Mouse (Mus musculus) lung, embryonic 15.5 days (tissue): Measurements from ENCODE around the gene Coro2a. TPM values are rescaled to one million over a fixed set of nuclear protein-coding genes. Genes with fewer than 3 reads are reported as not detected.
"Not testable (repeated sequence)": the region's sequence is repeated elsewhere in the genome, so short reads cannot be mapped to it uniquely, and the experiment has no call there.

Source experiments
- ATAC-seq: fragments of 200-750 bp; cut with Nextera tagmentation; 2 replicates; pipeline ENCODE4 v1.8.0; 2017; ENCODE audit warnings: moderate number of reproducible peaks, borderline replicate concordance; ENCODE audit not compliant: low FRiP score, low TSS enrichment; ENCODE audit errors: extremely low read depth
- H3K27ac ChIP-seq: fragments of 300-500 bp; sonication (generic); 2 replicates; pipeline ENCODE4 v1.5.1; 2015; ENCODE audit warnings: moderate library complexity, mild to moderate bottlenecking, inconsistent platforms
- H3K27me3 ChIP-seq: fragments of 300-500 bp; sonication (generic); 2 replicates; pipeline ENCODE4 v1.6.1; 2015; ENCODE audit warnings: inconsistent platforms
- H3K36me3 ChIP-seq: fragments of 300-500 bp; sonication (generic); 2 replicates; pipeline ENCODE4 v1.6.1; 2015; ENCODE audit warnings: inconsistent platforms
- H3K4me1 ChIP-seq: fragments of 300-500 bp; sonication (generic); 2 replicates; pipeline ENCODE4 v1.6.1; 2015; ENCODE audit warnings: inconsistent platforms
- H3K4me2 ChIP-seq: fragments of 300-500 bp; sonication (generic); 2 replicates; pipeline ENCODE4 v1.6.1; 2015; ENCODE audit warnings: inconsistent platforms, mild to moderate bottlenecking, moderate library complexity
- H3K4me3 ChIP-seq: fragments of 300-500 bp; sonication (generic); 2 replicates; pipeline ENCODE4 v1.5.1; 2015; ENCODE audit warnings: mild to moderate bottlenecking, inconsistent platforms
- H3K9ac ChIP-seq: fragments of 300-500 bp; sonication (generic); 2 replicates; pipeline ENCODE4 v1.6.1; 2015; ENCODE audit warnings: inconsistent platforms
- H3K9me3 ChIP-seq: fragments of 300-500 bp; sonication (generic); 2 replicates; pipeline ENCODE4 v1.6.1; 2016; ENCODE audit warnings: inconsistent platforms
- WGBS: fragments of 180-500 bp; shearing (Covaris S2); methylation state at CpG from one replicate; pipeline ENCODE4 v1.1.7; 2015; 5-methylcytosine and 5-hydroxymethylcytosine counted together
- polyA plus RNA-seq: library from polyadenylated mRNA; unstranded; fragments of >200 nt; fragmentation: Nextera tagmentation; extraction: Ambion mirVana; gene quantifications from 2 replicates; pipeline ENCODE4 v1.2.1, GENCODE M21; 2015

Gene Coro2a
- polyA plus RNA-seq, 1 experiment from 2014 or later: 5.3 TPM

- Histone ChIP-seq H3K27me3 (no peaks in the 10 kb centered on the region), H3K27ac (no peak overlapping the region), H3K4me2 (no peak overlapping the region), H3K4me1 (no peaks in the 10 kb centered on the region), H3K36me3 (no peaks in the 10 kb centered on the region), H3K9me3 (no peaks in the 10 kb centered on the region), H3K4me3 (no peak overlapping the region), H3K9ac (no peak overlapping the region)
- ATAC-seq: no peak
- 0% methylated on average over 4 of the region's 4 CpGs for WGBS
These were observed 9.2 kb upstream of the Coro2a start for GRCm38 (mm10) chr4:46611181-46611580.

DNA sequence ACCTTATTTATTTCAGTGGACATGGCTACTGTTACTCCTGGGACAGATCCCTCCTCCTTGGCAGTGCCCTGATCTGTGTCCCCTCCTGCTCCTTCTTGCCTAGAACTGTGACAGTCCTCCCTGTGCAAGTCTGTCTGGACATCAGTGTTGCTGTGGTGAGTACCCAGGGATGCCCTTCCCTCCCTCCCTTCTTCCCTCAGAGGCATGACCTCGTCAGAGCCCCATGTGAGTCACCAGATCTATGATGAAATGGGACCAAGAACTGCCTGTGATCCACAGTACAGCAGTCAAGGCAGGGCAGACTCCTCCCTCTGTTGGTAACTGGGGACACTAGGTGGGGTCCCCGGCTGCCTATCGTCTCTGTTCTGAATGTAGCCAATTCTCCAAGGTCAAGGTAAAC lies 5.6 kb upstream of the Coro2a start:
- no peaks in the 10 kb centered on the region for H3K9me3 ChIP-seq
- ATAC-seq: no peak
- no peak overlapping the region for H3K4me3 ChIP-seq
- no peak overlapping the region for H3K27ac ChIP-seq
- H3K9ac ChIP-seq: no peak overlapping the region
- peaks cover 14% of the 10 kb centered on the region for H3K27me3 ChIP-seq
- 75% methylated on average over 3 of the region's 3 CpGs for WGBS
- no peak overlapping the region for H3K4me2 ChIP-seq
- no peaks in the 10 kb centered on the region for H3K4me1 ChIP-seq
- H3K36me3 ChIP-seq: no peaks in the 10 kb centered on the region

DNA sequence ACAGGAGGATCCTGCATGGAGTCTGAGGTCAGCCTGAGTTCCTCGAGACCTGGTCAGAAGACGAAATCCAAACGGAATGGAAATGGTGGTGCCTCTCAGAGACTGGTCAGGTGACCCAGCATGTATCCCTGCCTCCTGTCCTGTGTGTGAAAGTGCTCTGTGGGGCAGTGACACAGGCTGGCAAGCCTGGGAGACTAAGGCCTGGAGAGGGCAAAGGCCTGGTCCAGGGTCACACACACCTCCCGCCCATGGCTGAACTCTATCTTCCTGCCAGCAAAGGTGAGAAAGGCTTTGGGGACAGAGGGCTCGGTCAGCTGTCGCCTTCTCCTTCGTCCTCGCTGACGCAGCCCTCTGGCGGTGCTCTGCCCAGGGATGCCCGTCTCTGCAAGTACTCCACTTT lies 3.4 kb upstream of the Coro2a start:
- Histone ChIP-seq H3K4me3 (no peak overlapping the region), H3K9me3 (no peaks in the 10 kb centered on the region), H3K4me2 (no peak overlapping the region), H3K27ac (no peak overlapping the region), H3K27me3 (peaks cover 36% of the 10 kb centered on the region), H3K9ac (no peak overlapping the region), H3K4me1 (peaks cover 8% of the 10 kb centered on the region), H3K36me3 (no peaks in the 10 kb centered on the region)
- 56% methylated on average over 11 of the region's 11 CpGs for WGBS
- no peak for ATAC-seq

GRCm38 (mm10) chr4:46602704-46603103 lies 702 bp upstream of the Coro2a start:
- no peak for ATAC-seq
- Histone ChIP-seq H3K9me3 (no peaks in the 10 kb centered on the region), H3K36me3 (no peaks in the 10 kb centered on the region), H3K27ac (no peak overlapping the region), H3K4me3 (no peak overlapping the region), H3K4me1 (peaks cover 13% of the 10 kb centered on the region), H3K4me2 (no peak overlapping the region), H3K9ac (no peak overlapping the region), H3K27me3 (peaks cover 55% of the 10 kb centered on the region)
- WGBS: 46% methylated on average over 7 of the region's 7 CpGs

GRCm38 (mm10) chr4:46601258-46601843 lies 651 bp downstream of the Coro2a start:
- peak overlapping the region; percentile 59 for H3K9ac ChIP-seq
- H3K27ac ChIP-seq: no peak overlapping the region
- H3K27me3 ChIP-seq: peaks cover 60% of the 10 kb centered on the region
- no peaks in the 10 kb centered on the region for H3K9me3 ChIP-seq
- peak overlapping the region; percentile 98 for H3K4me2 ChIP-seq
- peak overlapping the region; percentile 55 for H3K4me3 ChIP-seq
- H3K36me3 ChIP-seq: no peaks in the 10 kb centered on the region
- peaks cover 13% of the 10 kb centered on the region for H3K4me1 ChIP-seq
- ATAC-seq: peak; percentile 15; the same call in 1 of the 2 replicates
- WGBS: under 1% methylated on average over 46 of the region's 52 CpGs

- Histone ChIP-seq H3K27me3 (peaks cover 62% of the 10 kb centered on the region), H3K9me3 (no peaks in the 10 kb centered on the region), H3K4me1 (peaks cover 13% of the 10 kb centered on the region), H3K4me2 (peak overlapping the region; percentile 98), H3K9ac (peak overlapping the region; percentile 59), H3K27ac (no peak overlapping the region), H3K36me3 (no peaks in the 10 kb centered on the region), H3K4me3 (peak overlapping the region; percentile 55)
- 36% methylated on average over 20 of the region's 20 CpGs for WGBS
- 0 out of 2 replicates have a peak, but pooled peaks have one; percentile 5 for ATAC-seq
These were observed 1.3 kb downstream of the Coro2a start for GRCm38 (mm10) chr4:46600473-46601257.

GRCm38 (mm10) chr4:46599609-46600008 lies 2.4 kb downstream of the Coro2a start:
- H3K9me3 ChIP-seq, H3K9ac ChIP-seq, H3K4me2 ChIP-seq, H3K27ac ChIP-seq, ATAC-seq, H3K36me3 ChIP-seq, H3K4me3 ChIP-seq: not testable (repeated sequence)
- peaks cover 62% of the 10 kb centered on the region for H3K27me3 ChIP-seq
- WGBS: 72% methylated on average over 12 of the region's 12 CpGs
- H3K4me1 ChIP-seq: peaks cover 13% of the 10 kb centered on the region

DNA sequence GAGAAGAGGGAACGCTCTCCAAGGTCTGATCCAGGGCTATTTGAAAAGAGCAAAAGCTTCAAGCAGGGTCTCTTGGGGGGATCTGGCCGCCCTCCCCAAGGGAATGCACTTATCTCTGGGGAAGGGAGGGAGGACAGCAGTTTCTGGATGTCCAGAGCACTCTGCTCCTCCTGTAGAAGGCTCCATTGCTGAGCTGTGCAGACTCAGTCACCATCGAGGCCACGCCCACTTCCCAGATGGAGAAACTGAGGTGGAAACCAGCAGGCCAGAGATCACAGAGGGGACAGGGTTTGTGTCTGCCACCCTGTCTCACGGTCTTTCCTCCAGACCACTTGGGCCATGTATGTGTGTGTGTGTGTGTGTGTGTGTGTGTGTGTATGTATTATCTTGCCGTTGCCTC lies 3.0 kb downstream of the Coro2a start:
- Histone ChIP-seq H3K36me3 (no peaks in the 10 kb centered on the region), H3K27me3 (peaks cover 60% of the 10 kb centered on the region), H3K9ac (no peak overlapping the region), H3K4me3 (no peak overlapping the region), H3K4me1 (peaks cover 13% of the 10 kb centered on the region), H3K4me2 (no peak overlapping the region), H3K27ac (no peak overlapping the region), H3K9me3 (no peaks in the 10 kb centered on the region)
- WGBS: 65% methylated on average over 6 of the region's 6 CpGs
- no peak for ATAC-seq

GRCm38 (mm10) chr4:46598111-46598510 lies 3.9 kb downstream of the Coro2a start:
- Histone ChIP-seq H3K4me2 (peak overlapping the region; percentile 19; the same call in 1 of the 2 replicates), H3K9ac (no peak overlapping the region), H3K4me3 (no peak overlapping the region), H3K9me3 (no peaks in the 10 kb centered on the region), H3K4me1 (peaks cover 13% of the 10 kb centered on the region), H3K36me3 (no peaks in the 10 kb centered on the region), H3K27ac (peak overlapping the region; percentile 19; the same call in 1 of the 2 replicates), H3K27me3 (peaks cover 51% of the 10 kb centered on the region)
- 32% methylated on average over 10 of the region's 10 CpGs for WGBS
- no peak for ATAC-seq

DNA sequence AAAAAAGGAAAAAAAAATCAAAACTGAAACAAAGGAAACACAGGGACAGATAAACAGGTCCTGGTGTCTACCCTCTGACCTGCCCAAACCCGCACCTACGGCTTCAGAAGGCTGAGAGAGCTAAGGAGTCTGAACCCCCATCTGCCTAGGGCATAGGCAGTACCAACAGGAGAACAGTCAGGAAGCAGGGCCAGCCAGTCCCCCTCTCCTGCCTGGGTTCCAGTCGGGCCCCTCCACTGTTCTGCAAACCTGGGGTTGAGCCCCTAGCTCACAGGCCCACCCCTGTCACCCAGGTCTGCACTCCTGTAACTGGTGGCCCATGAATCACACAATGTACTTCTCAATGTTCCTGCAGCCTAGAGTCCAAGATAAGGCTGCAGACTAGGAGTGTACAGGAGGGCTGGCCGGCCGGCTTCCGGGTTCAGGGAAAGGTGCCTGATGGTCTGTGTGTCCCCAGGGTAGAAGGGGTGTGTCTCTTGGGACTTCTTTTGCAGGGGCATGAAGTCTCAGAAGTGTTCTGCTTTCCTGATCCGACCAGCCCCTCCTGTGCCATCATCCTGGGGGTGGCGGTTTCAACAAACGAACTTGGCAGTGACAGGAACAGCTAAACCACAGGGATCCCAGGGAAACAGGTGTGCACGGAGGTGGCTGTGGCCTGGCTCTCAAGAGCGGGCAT lies 4.6 kb downstream of the Coro2a start:
- H3K27me3 ChIP-seq: peaks cover 45% of the 10 kb centered on the region
- H3K9ac ChIP-seq: no peak overlapping the region
- no peak for ATAC-seq
- peak overlapping the region; percentile 19 for H3K4me2 ChIP-seq
- H3K4me3 ChIP-seq: no peak overlapping the region
- peaks cover 13% of the 10 kb centered on the region for H3K4me1 ChIP-seq
- H3K27ac ChIP-seq: peak overlapping the region; percentile 19; the same call in 1 of the 2 replicates
- H3K36me3 ChIP-seq: no peaks in the 10 kb centered on the region
- H3K9me3 ChIP-seq: no peaks in the 10 kb centered on the region
- WGBS: 49% methylated on average over 11 of the region's 11 CpGs

DNA sequence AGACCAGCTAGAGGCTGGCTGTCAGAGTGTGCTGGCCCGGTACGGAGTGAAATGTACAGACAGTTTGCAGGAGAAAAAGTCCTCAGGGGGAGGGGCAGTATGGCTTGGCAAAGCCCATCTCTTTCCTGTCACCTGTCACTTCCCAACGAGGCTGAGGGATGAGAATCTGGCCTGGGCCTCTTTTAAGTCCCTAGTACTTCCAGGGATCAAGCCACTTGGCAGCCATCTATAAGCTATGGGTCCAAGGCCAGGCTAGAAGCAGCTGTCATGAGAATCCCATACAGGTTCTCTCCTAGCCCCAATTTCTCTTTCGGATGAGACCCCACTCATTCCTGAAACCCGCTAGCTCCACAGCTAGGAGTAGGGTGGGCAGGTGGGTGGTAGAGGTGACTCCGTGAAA lies 5.6 kb downstream of the Coro2a start:
- peaks cover 35% of the 10 kb centered on the region for H3K27me3 ChIP-seq
- H3K4me1 ChIP-seq: peaks cover 11% of the 10 kb centered on the region
- ATAC-seq: no peak
- H3K4me3 ChIP-seq: no peak overlapping the region
- WGBS: 68% methylated on average over 6 of the region's 6 CpGs
- H3K36me3 ChIP-seq: no peaks in the 10 kb centered on the region
- no peaks in the 10 kb centered on the region for H3K9me3 ChIP-seq
- no peak overlapping the region for H3K4me2 ChIP-seq
- H3K9ac ChIP-seq: 0 out of 2 replicates have a peak overlapping the region, but pooled peaks have one; percentile 4
- H3K27ac ChIP-seq: no peak overlapping the region

GRCm38 (mm10) chr4:46594131-46594530 lies 7.9 kb downstream of the Coro2a start:
- H3K36me3 ChIP-seq: no peaks in the 10 kb centered on the region
- no peaks in the 10 kb centered on the region for H3K9me3 ChIP-seq
- H3K27ac ChIP-seq: no peak overlapping the region
- no peak overlapping the region for H3K9ac ChIP-seq
- H3K4me3 ChIP-seq: no peak overlapping the region
- 73% methylated on average over 5 of the region's 5 CpGs for WGBS
- ATAC-seq: no peak
- H3K4me1 ChIP-seq: peaks cover 5% of the 10 kb centered on the region; the same call in 1 of the 2 replicates
- H3K4me2 ChIP-seq: no peak overlapping the region
- peaks cover 16% of the 10 kb centered on the region for H3K27me3 ChIP-seq
